Mouse (Mus musculus): Measurements from ENCODE around the gene Esrp2. TPM values are rescaled to one million over a fixed set of nuclear protein-coding genes. Genes with fewer than 3 reads are reported as not detected.
A peak's percentile ranks its signal among the peaks of the same experiment; 100 is the strongest.

The Esrp2 gene
- polyA plus RNA-seq, 1 experiment from 2014 or later, result 4.1 TPM

GRCm38 (mm10) chr8:106134751-106135571 lies 1.8 kb downstream of the Esrp2 start:
- 19% methylated on average over 14 of the region's 14 CpGs for WGBS
- no peak overlapping the region for H3K9ac ChIP-seq (replicated peaks; ENCODE audit: low read length)
- no peaks in the 10 kb centered on the region for H3K9me3 ChIP-seq (replicated peaks; ENCODE audit: control insufficient read depth, low read length)
- ATAC-seq (replicated peaks; ENCODE audit: insufficient number of reproducible peaks, low FRiP score, low TSS enrichment, low read depth), result peak; percentile 58
- H3K4me2 ChIP-seq (ENCODE audit: low read depth, low read length), result peak overlapping the region; percentile 10
- H3K4me1 ChIP-seq (ENCODE audit: control insufficient read depth, insufficient read depth, low read length), result peaks cover 5% of the 10 kb centered on the region; the same call in 1 of the 2 replicates
- peaks cover 2% of the 10 kb centered on the region; the same call in 1 of the 2 replicates for H3K36me3 ChIP-seq (replicated peaks; ENCODE audit: control insufficient read depth, insufficient read depth, low read depth, low read length)
- H3K27ac ChIP-seq (replicated peaks; ENCODE audit: low read depth, low read length), result no peak overlapping the region
- H3K4me3 ChIP-seq (ENCODE audit: low read depth, low read length), result peak overlapping the region; percentile 48; the same call in 1 of the 2 replicates
- peak; percentile 58 for DNase-seq (ENCODE audit: low spot score)
- peaks cover 32% of the 10 kb centered on the region for H3K27me3 ChIP-seq (ENCODE audit: control insufficient read depth, insufficient read depth, low read length)

- H3K27me3 ChIP-seq (ENCODE audit: control insufficient read depth, insufficient read depth, low read length), result peaks cover 32% of the 10 kb centered on the region
- no peak overlapping the region for H3K4me2 ChIP-seq (ENCODE audit: low read depth, low read length)
- H3K36me3 ChIP-seq (replicated peaks; ENCODE audit: control insufficient read depth, insufficient read depth, low read depth, low read length), result peaks cover 2% of the 10 kb centered on the region; the same call in 1 of the 2 replicates
- no peak overlapping the region for H3K27ac ChIP-seq (replicated peaks; ENCODE audit: low read depth, low read length)
- 76% methylated on average over 6 of the region's 6 CpGs for WGBS
- H3K4me3 ChIP-seq (ENCODE audit: low read depth, low read length), result no peak overlapping the region
- DNase-seq (ENCODE audit: low spot score) (no peak), ATAC-seq (replicated peaks; ENCODE audit: insufficient number of reproducible peaks, low FRiP score, low TSS enrichment, low read depth) (no peak)
- H3K4me1 ChIP-seq (ENCODE audit: control insufficient read depth, insufficient read depth, low read length), result peaks cover 5% of the 10 kb centered on the region; the same call in 1 of the 2 replicates
- no peak overlapping the region for H3K9ac ChIP-seq (replicated peaks; ENCODE audit: low read length)
- no peaks in the 10 kb centered on the region for H3K9me3 ChIP-seq (replicated peaks; ENCODE audit: control insufficient read depth, low read length)
Measured at GRCm38 (mm10) chr8:106133946-106134345, 2.8 kb downstream of the Esrp2 start.

- H3K27ac ChIP-seq (replicated peaks; ENCODE audit: low read depth, low read length), result no peak overlapping the region
- no peak overlapping the region for H3K4me2 ChIP-seq (ENCODE audit: low read depth, low read length)
- ATAC-seq (replicated peaks; ENCODE audit: insufficient number of reproducible peaks, low FRiP score, low TSS enrichment, low read depth) (no peak), DNase-seq (ENCODE audit: low spot score) (no peak)
- no peak overlapping the region for H3K9ac ChIP-seq (replicated peaks; ENCODE audit: low read length)
- peaks cover 5% of the 10 kb centered on the region; the same call in 1 of the 2 replicates for H3K4me1 ChIP-seq (ENCODE audit: control insufficient read depth, insufficient read depth, low read length)
- peaks cover 32% of the 10 kb centered on the region for H3K27me3 ChIP-seq (ENCODE audit: control insufficient read depth, insufficient read depth, low read length)
- WGBS, result 75% methylated on average over 13 of the region's 13 CpGs
- H3K4me3 ChIP-seq (ENCODE audit: low read depth, low read length), result no peak overlapping the region
- H3K9me3 ChIP-seq (replicated peaks; ENCODE audit: control insufficient read depth, low read length), result no peaks in the 10 kb centered on the region
- H3K36me3 ChIP-seq (replicated peaks; ENCODE audit: control insufficient read depth, insufficient read depth, low read depth, low read length), result peaks cover 2% of the 10 kb centered on the region; the same call in 1 of the 2 replicates
Measured at GRCm38 (mm10) chr8:106133526-106133925, 3.2 kb downstream of the Esrp2 start.

GRCm38 (mm10) chr8:106132356-106132755 lies 4.4 kb downstream of the Esrp2 start:
- H3K27me3 ChIP-seq (ENCODE audit: control insufficient read depth, insufficient read depth, low read length), result peaks cover 29% of the 10 kb centered on the region
- ATAC-seq (replicated peaks; ENCODE audit: insufficient number of reproducible peaks, low FRiP score, low TSS enrichment, low read depth) (no peak), DNase-seq (ENCODE audit: low spot score) (no peak)
- no peak overlapping the region for H3K4me2 ChIP-seq (ENCODE audit: low read depth, low read length)
- no peaks in the 10 kb centered on the region for H3K9me3 ChIP-seq (replicated peaks; ENCODE audit: control insufficient read depth, low read length)
- H3K4me3 ChIP-seq (ENCODE audit: low read depth, low read length), result no peak overlapping the region
- peaks cover 5% of the 10 kb centered on the region; the same call in 1 of the 2 replicates for H3K4me1 ChIP-seq (ENCODE audit: control insufficient read depth, insufficient read depth, low read length)
- H3K27ac ChIP-seq (replicated peaks; ENCODE audit: low read depth, low read length), result no peak overlapping the region
- peaks cover 2% of the 10 kb centered on the region; the same call in 1 of the 2 replicates for H3K36me3 ChIP-seq (replicated peaks; ENCODE audit: control insufficient read depth, insufficient read depth, low read depth, low read length)
- H3K9ac ChIP-seq (replicated peaks; ENCODE audit: low read length), result no peak overlapping the region
- WGBS, result 94% methylated on average over 11 of the region's 11 CpGs

- Histone ChIP-seq H3K36me3 (replicated peaks; ENCODE audit: control insufficient read depth, insufficient read depth, low read depth, low read length) (peaks cover 2% of the 10 kb centered on the region; the same call in 1 of the 2 replicates), H3K4me2 (ENCODE audit: low read depth, low read length) (no peak overlapping the region), H3K27me3 (ENCODE audit: control insufficient read depth, insufficient read depth, low read length) (peaks cover 22% of the 10 kb centered on the region), H3K4me1 (ENCODE audit: control insufficient read depth, insufficient read depth, low read length) (peaks cover 5% of the 10 kb centered on the region; the same call in 1 of the 2 replicates), H3K4me3 (ENCODE audit: low read depth, low read length) (no peak overlapping the region), H3K9ac (replicated peaks; ENCODE audit: low read length) (no peak overlapping the region), H3K27ac (replicated peaks; ENCODE audit: low read depth, low read length) (no peak overlapping the region), H3K9me3 (replicated peaks; ENCODE audit: control insufficient read depth, low read length) (no peaks in the 10 kb centered on the region)
- DNase-seq (ENCODE audit: low spot score) (no peak), ATAC-seq (replicated peaks; ENCODE audit: insufficient number of reproducible peaks, low FRiP score, low TSS enrichment, low read depth) (no peak)
- 95% methylated on average over 7 of the region's 7 CpGs for WGBS
Measured at GRCm38 (mm10) chr8:106131488-106132222, 5.1 kb downstream of the Esrp2 start.

GRCm38 (mm10) chr8:106131021-106131420 lies 5.8 kb downstream of the Esrp2 start:
- Histone ChIP-seq H3K9me3 (replicated peaks; ENCODE audit: control insufficient read depth, low read length) (no peaks in the 10 kb centered on the region), H3K4me3 (ENCODE audit: low read depth, low read length) (no peak overlapping the region), H3K27me3 (ENCODE audit: control insufficient read depth, insufficient read depth, low read length) (peaks cover 16% of the 10 kb centered on the region), H3K4me1 (ENCODE audit: control insufficient read depth, insufficient read depth, low read length) (peaks cover under 1% of the 10 kb centered on the region; the same call in 1 of the 2 replicates), H3K9ac (replicated peaks; ENCODE audit: low read length) (no peak overlapping the region), H3K36me3 (replicated peaks; ENCODE audit: control insufficient read depth, insufficient read depth, low read depth, low read length) (peaks cover 2% of the 10 kb centered on the region; the same call in 1 of the 2 replicates), H3K4me2 (ENCODE audit: low read depth, low read length) (no peak overlapping the region), H3K27ac (replicated peaks; ENCODE audit: low read depth, low read length) (no peak overlapping the region)
- DNase-seq (ENCODE audit: low spot score) (no peak), ATAC-seq (replicated peaks; ENCODE audit: insufficient number of reproducible peaks, low FRiP score, low TSS enrichment, low read depth) (no peak)
- WGBS, result 89% methylated on average over 4 of the region's 4 CpGs

GRCm38 (mm10) chr8:106130505-106130904 lies 6.3 kb downstream of the Esrp2 start:
- H3K4me1 ChIP-seq (ENCODE audit: control insufficient read depth, insufficient read depth, low read length), result no peaks in the 10 kb centered on the region
- 88% methylated on average over 2 of the region's 2 CpGs for WGBS
- H3K9me3 ChIP-seq (replicated peaks; ENCODE audit: control insufficient read depth, low read length), result no peaks in the 10 kb centered on the region
- no peak overlapping the region for H3K9ac ChIP-seq (replicated peaks; ENCODE audit: low read length)
- no peak overlapping the region for H3K4me3 ChIP-seq (ENCODE audit: low read depth, low read length)
- DNase-seq (ENCODE audit: low spot score) (no peak), ATAC-seq (replicated peaks; ENCODE audit: insufficient number of reproducible peaks, low FRiP score, low TSS enrichment, low read depth) (no peak)
- peaks cover 2% of the 10 kb centered on the region; the same call in 1 of the 2 replicates for H3K36me3 ChIP-seq (replicated peaks; ENCODE audit: control insufficient read depth, insufficient read depth, low read depth, low read length)
- no peak overlapping the region for H3K4me2 ChIP-seq (ENCODE audit: low read depth, low read length)
- peaks cover 11% of the 10 kb centered on the region for H3K27me3 ChIP-seq (ENCODE audit: control insufficient read depth, insufficient read depth, low read length)
- no peak overlapping the region for H3K27ac ChIP-seq (replicated peaks; ENCODE audit: low read depth, low read length)

Data from embryonic facial prominence, embryonic 11.5 days (tissue).